Mouse (Mus musculus) CH12.LX (cell line): ENCODE measurements at regions not wholly inside any gene's neighbourhood (a gene's known extent, or its start where the extent isn't known, plus 50 kb on each side); places are given as distances from the start of the nearest gene placed in this dataset.

Experiments used
- DNase-seq: peaks from one replicate; pipeline ENCODE4 v3.0.0-alpha.2; 2013; ENCODE audit errors: extremely low read depth
- H3K27ac ChIP-seq: 2 replicates; pipeline ENCODE4 v1.5.1; 2012; ENCODE audit warnings: low read depth, mild to moderate bottlenecking, control low read depth, moderate library complexity; ENCODE audit not compliant: insufficient read depth
- H3K27me3 ChIP-seq: replicated peaks from 2 replicates; pipeline ENCODE3; 2012; ENCODE audit warnings: inconsistent platforms
- H3K36me3 ChIP-seq, 2 experiments: replicated peaks in 1 of 2; 2 replicates each; pipeline versions ENCODE3 to v1.6.1; 2012; ENCODE audit warnings: inconsistent platforms in 1 of 2, low read length in 1 of 2, mild to moderate bottlenecking in 1 of 2, mixed read lengths in 1 of 2, moderate library complexity in 1 of 2; ENCODE audit not compliant: control insufficient read depth in 1 of 2, insufficient read depth in 1 of 2
- H3K4me1 ChIP-seq, 2 experiments: 2 replicates each; pipeline ENCODE4 v1.6.1; 2012; ENCODE audit warnings: inconsistent platforms in 1 of 2, moderate library complexity in 1 of 2; ENCODE audit not compliant: insufficient read depth in 2 of 2, control insufficient read depth in 1 of 2
- H3K4me2 ChIP-seq: 2 replicates; pipeline ENCODE4 v1.6.1; 2012; ENCODE audit warnings: low read depth, mild to moderate bottlenecking, control low read depth; ENCODE audit not compliant: poor library complexity, insufficient read depth, severe bottlenecking
- H3K4me3 ChIP-seq, 3 experiments: fragments of 150-350 bp in 1 of 3; sonication (generic) in 1 of 3; replicated peaks in 1 of 3; 2 replicates each; pipeline versions ENCODE3 to v1.5.1; 2011 to 2012; ENCODE audit warnings: low read depth in 2 of 3, low read length in 2 of 3, mild to moderate bottlenecking in 2 of 3, moderate library complexity in 2 of 3, control low read depth in 1 of 3, improper control_type of control experiment in 1 of 3, inconsistent platforms in 1 of 3, mixed read lengths in 1 of 3; ENCODE audit not compliant: poor library complexity in 1 of 3
- H3K79me2 ChIP-seq: replicated peaks from 2 replicates; pipeline ENCODE4 v1.6.1; 2012; ENCODE audit warnings: mild to moderate bottlenecking, moderate library complexity; ENCODE audit not compliant: control insufficient read depth, poor library complexity, insufficient read depth, severe bottlenecking; ENCODE audit errors: extremely low read depth
- H3K9ac ChIP-seq: 2 replicates; pipeline ENCODE4 v1.6.1; 2012; ENCODE audit warnings: low read depth, mild to moderate bottlenecking, control low read depth, moderate library complexity; ENCODE audit not compliant: insufficient read depth
- H3K9me3 ChIP-seq: replicated peaks from 2 replicates; pipeline ENCODE3; 2012; ENCODE audit warnings: low read length, inconsistent platforms, mixed read lengths
- CHD1 ChIP-seq: IDR thresholded peaks from 2 replicates; pipeline ENCODE4 v1.6.1; 2012; ENCODE audit warnings: low read depth, low read length, improper control_type of control experiment, inconsistent platforms
- CHD2 ChIP-seq: IDR thresholded peaks from 2 replicates; pipeline ENCODE4 v1.6.1; 2011; ENCODE audit warnings: low read length, improper control_type of control experiment
- CTCF ChIP-seq, 2 experiments: IDR thresholded peaks in 1 of 2; conservative IDR thresholded peaks in 1 of 2; 2 replicates each; pipeline ENCODE4 v1.5.1; 2011 to 2012; ENCODE audit warnings: low read depth in 2 of 2, low read length in 2 of 2, improper control_type of control experiment in 1 of 2, inconsistent platforms in 1 of 2, mild to moderate bottlenecking in 1 of 2, moderate library complexity in 1 of 2
- ETS1 ChIP-seq: conservative IDR thresholded peaks from 2 replicates; pipeline ENCODE4 v1.6.1; 2012; ENCODE audit warnings: low read depth, mild to moderate bottlenecking, inconsistent platforms, low read length, improper control_type of control experiment, moderate library complexity
- GABPA ChIP-seq: IDR thresholded peaks from 2 replicates; pipeline ENCODE4 v1.6.1; 2012; ENCODE audit warnings: low read depth, low read length, improper control_type of control experiment, inconsistent platforms; ENCODE audit not compliant: insufficient replicate concordance
- JUND ChIP-seq: conservative IDR thresholded peaks from 2 replicates; pipeline ENCODE4 v1.6.1; 2011; ENCODE audit warnings: low read depth, low read length, improper control_type of control experiment
- KAT2A ChIP-seq: IDR thresholded peaks from 2 replicates; pipeline ENCODE4 v1.6.1; 2012; ENCODE audit warnings: low read length, improper control_type of control experiment, inconsistent platforms; ENCODE audit not compliant: insufficient replicate concordance
- MAX ChIP-seq: IDR thresholded peaks from 2 replicates; pipeline ENCODE4 v1.6.1; 2011; ENCODE audit warnings: low read length, improper control_type of control experiment
- MAZ ChIP-seq: IDR thresholded peaks from 2 replicates; pipeline ENCODE4 v1.6.1; 2012; ENCODE audit warnings: low read depth, mild to moderate bottlenecking, inconsistent platforms, low read length, improper control_type of control experiment, moderate library complexity
- MXI1 ChIP-seq: IDR thresholded peaks from 2 replicates; pipeline ENCODE4 v1.6.1; 2011; ENCODE audit warnings: mild to moderate bottlenecking, low read depth, low read length, improper control_type of control experiment
- PAX5 ChIP-seq: IDR thresholded peaks from 2 replicates; pipeline ENCODE4 v1.6.1; 2012; ENCODE audit warnings: low read length, inconsistent platforms, mixed read lengths
- POLR2A ChIP-seq: IDR thresholded peaks from 2 replicates; pipeline ENCODE4 v1.6.1; 2011; ENCODE audit warnings: low read depth, mild to moderate bottlenecking, improper control_type of control experiment, low read length
- POLR2AphosphoS2 ChIP-seq: IDR thresholded peaks from 2 replicates; pipeline ENCODE4 v1.6.1; 2011; ENCODE audit warnings: low read depth, low read length, improper control_type of control experiment
- SIN3A ChIP-seq: IDR thresholded peaks from 2 replicates; pipeline ENCODE4 v1.6.1; 2012; ENCODE audit warnings: low read length, improper control_type of control experiment, inconsistent platforms
- TBP ChIP-seq: conservative IDR thresholded peaks from 2 replicates; pipeline ENCODE4 v1.6.1; 2011; ENCODE audit warnings: low read depth, low read length, improper control_type of control experiment
- TCF12 ChIP-seq: IDR thresholded peaks from 2 replicates; pipeline ENCODE4 v1.6.1; 2014; ENCODE audit warnings: low read depth, mild to moderate bottlenecking, inconsistent platforms, low read length, improper control_type of control experiment
- USF2 ChIP-seq: conservative IDR thresholded peaks from 2 replicates; pipeline ENCODE4 v1.6.1; 2011; ENCODE audit warnings: low read depth, low read length, improper control_type of control experiment
- ZC3H11A ChIP-seq: IDR thresholded peaks from 2 replicates; pipeline ENCODE4 v1.6.1; 2012; ENCODE audit warnings: low read depth, mild to moderate bottlenecking, inconsistent platforms, low read length, improper control_type of control experiment
- ZKSCAN1 ChIP-seq: IDR thresholded peaks from 2 replicates; pipeline ENCODE4 v1.6.1; 2012; ENCODE audit warnings: low read depth, inconsistent platforms, low read length, improper control_type of control experiment, borderline replicate concordance
- ZMIZ1 ChIP-seq: IDR thresholded peaks from 2 replicates; pipeline ENCODE4 v1.6.1; 2012; ENCODE audit warnings: low read depth, mild to moderate bottlenecking, inconsistent platforms, low read length, improper control_type of control experiment
- ZNF384 ChIP-seq: IDR thresholded peaks from 2 replicates; pipeline ENCODE4 v1.6.1; 2012; ENCODE audit warnings: low read depth, low read length, improper control_type of control experiment, inconsistent platforms
- dilution Hi-C: fragments of 300-500 bp; cut with MboI; formaldehyde crosslinking; loops from 2 replicates; pipeline ENCODE4 v1.14.3; 2020; ENCODE audit warnings: low sequenced_read_pairs; ENCODE audit not compliant: extremely low pct_unique_long_range_greater_than_20kb, extremely low pct_ligation_motif_present
- in situ Hi-C: fragments of 300-500 bp; cut with MboI; formaldehyde crosslinking; loops from 3 replicates; pipeline ENCODE4 v1.14.3; 2019; ENCODE audit warnings: low sequenced_read_pairs, low pct_ligation_motif_present, low pct_unique_long_range_greater_than_20kb, mixed read lengths

GRCm38 (mm10) chr19:26308477-26309135 lies 296.2 kb upstream of the Smarca2 start:
- H3K27ac ChIP-seq: no peak overlapping the region
- no peaks in the 10 kb centered on the region for H3K79me2 ChIP-seq
- dilution Hi-C loops: no loop called here
- no peak overlapping the region for H3K9ac ChIP-seq
- no peak for DNase-seq
- no peak overlapping the region for H3K4me2 ChIP-seq
- no peaks in the 10 kb centered on the region for H3K9me3 ChIP-seq
- H3K4me1 ChIP-seq: peaks cover 0 to 6% of the 10 kb centered on the region in 2 experiments; a peak in 1 of 4 replicates
- no peak overlapping the region for H3K4me3 ChIP-seq
- no peaks in the 10 kb centered on the region for H3K27me3 ChIP-seq
- H3K36me3 ChIP-seq: no peaks in the 10 kb centered on the region
- in situ Hi-C loops: no loop called here
- TF ChIP-seq MAX (no peak), JUND (no peak), POLR2A (no peak), ZMIZ1 (no peak)

- H3K36me3 ChIP-seq: no peaks in the 10 kb centered on the region
- H3K4me3 ChIP-seq: no peak overlapping the region
- no peaks in the 10 kb centered on the region for H3K9me3 ChIP-seq
- no peak overlapping the region for H3K27ac ChIP-seq
- TF ChIP-seq KAT2A (no peak), PAX5 (no peak), CHD1 (no peak), SIN3A (no peak), ZNF384 (no peak), MXI1 (no peak)
- DNase-seq: no peak
- H3K27me3 ChIP-seq: no peaks in the 10 kb centered on the region
- H3K4me2 ChIP-seq: no peak overlapping the region
- no peaks in the 10 kb centered on the region for H3K79me2 ChIP-seq
- H3K9ac ChIP-seq: no peak overlapping the region
- in situ Hi-C loops (no loop called here), dilution Hi-C loops (no loop called here)
- H3K4me1 ChIP-seq: 0 out of 4 replicates have a peak, but pooled peaks cover 0 to 2% of the 10 kb centered on the region in 2 experiments
Measured at GRCm38 (mm10) chr19:26318977-26319376, 285.9 kb upstream of the Smarca2 start.

GRCm38 (mm10) chr19:26323682-26324081 lies 281.2 kb upstream of the Smarca2 start:
- no peaks in the 10 kb centered on the region for H3K79me2 ChIP-seq
- H3K4me2 ChIP-seq: no peak overlapping the region
- no peak overlapping the region for H3K9ac ChIP-seq
- dilution Hi-C loops (no loop called here), in situ Hi-C loops (no loop called here)
- H3K36me3 ChIP-seq: no peaks in the 10 kb centered on the region
- H3K9me3 ChIP-seq: no peaks in the 10 kb centered on the region
- H3K4me3 ChIP-seq: no peak overlapping the region
- H3K27me3 ChIP-seq: no peaks in the 10 kb centered on the region
- TF ChIP-seq TCF12 (no peak), MAX (no peak), USF2 (no peak), POLR2AphosphoS2 (no peak), ZC3H11A (no peak), ETS1 (no peak), ZKSCAN1 (no peak), GABPA (no peak), ZNF384 (no peak), ZMIZ1 (no peak), CTCF (conservative IDR thresholded peaks at IDR 0.05 in 1 of 2, IDR thresholded peaks at IDR 0.05 in 1 of 2; ENCODE audit: low read depth in 2 of 2, low read length in 2 of 2) (no peak), TBP (no peak), MAZ (no peak), CHD2 (no peak)
- DNase-seq: no peak
- H3K4me1 ChIP-seq: 0 out of 4 replicates have a peak, but pooled peaks cover 0 to 2% of the 10 kb centered on the region in 2 experiments
- H3K27ac ChIP-seq: no peak overlapping the region
